Mouse (Mus musculus) telencephalon, adult 2 months (tissue): ENCODE data around the gene Mettl8.

Source experiments
- DNase-seq: peaks from one replicate; pipeline ENCODE4 v3.0.0-alpha.2; 2011; ENCODE audit warnings: low read depth, low spot score

Mettl8 gene

DNA sequence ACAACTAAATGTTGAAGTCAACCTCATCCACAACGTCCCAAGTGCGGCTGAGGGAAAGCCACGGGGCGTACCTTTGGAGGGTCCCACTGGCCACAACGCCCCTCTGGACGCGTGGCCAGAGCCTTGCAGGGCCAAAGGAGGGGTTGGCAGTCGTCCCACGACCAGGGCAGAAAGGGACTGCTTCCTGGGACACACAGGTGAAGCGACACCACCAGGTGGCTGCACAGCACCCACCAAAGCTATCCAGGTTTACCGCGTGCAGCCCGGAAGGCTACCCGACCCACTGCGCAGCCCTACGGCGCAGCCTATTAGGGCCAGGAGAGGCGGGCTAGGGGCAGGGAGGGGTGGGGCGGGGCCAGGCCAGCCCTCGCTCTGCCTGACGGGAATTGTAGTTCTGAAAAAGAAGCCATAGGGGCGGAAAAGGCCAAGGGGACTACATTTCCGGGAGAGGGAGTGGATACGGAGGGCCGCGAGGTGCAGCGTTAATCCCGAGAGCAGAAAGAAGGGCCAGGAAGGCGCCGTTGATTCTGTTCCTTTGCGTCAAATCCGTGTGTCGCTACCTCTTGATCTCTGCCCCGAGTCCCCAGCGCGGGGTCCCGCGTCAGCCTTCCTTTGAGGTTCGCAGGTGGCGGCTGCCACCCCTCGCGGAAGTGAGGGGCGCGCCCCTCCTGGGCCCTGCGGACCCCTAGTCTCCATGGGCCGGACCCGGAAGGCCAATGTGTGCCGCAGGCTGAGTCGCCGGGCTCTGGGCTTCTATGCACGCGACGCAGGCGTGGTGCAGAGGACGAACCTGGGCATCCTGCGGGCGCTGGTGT lies at the start of gene Mettl8, which contains the start of gene Dcaf17:
Mettl8 (minus strand) TSS at position 284 of the 815 bp plus-strand sequence.
Dcaf17 (plus strand) TSS at position 29 of the 815 bp plus-strand sequence.
- peak; percentile 96 for DNase-seq

DNA sequence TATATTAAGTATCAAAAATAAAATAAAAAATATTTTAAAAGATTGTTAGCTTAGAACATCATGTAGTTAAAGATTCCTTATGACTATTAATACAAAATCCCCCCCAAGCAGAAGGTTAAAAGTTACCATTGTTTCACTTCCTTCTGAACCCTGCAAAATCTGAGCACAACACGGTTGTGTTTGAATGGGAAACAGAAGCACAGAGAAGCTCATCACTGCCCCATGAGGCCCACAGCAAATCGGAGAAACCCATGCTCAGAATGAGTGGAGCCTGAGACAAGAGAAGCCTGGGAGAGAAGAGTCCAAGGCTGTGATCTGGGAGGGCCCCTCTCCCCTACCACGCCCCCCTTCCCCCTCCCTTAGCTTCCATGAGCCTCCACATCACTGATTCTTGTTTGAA lies 49.3 kb upstream of the Mettl8 start:
- no peak for DNase-seq

- DNase-seq: no peak
These were observed 47.9 kb upstream of the Mettl8 start for GRCm38 (mm10) chr2:71103292-71103680.

GRCm38 (mm10) chr2:71102621-71103291 lies 47.4 kb upstream of the Mettl8 start:
- DNase-seq: no peak

- DNase-seq: no peak
These were observed 40.8 kb upstream of the Mettl8 start for GRCm38 (mm10) chr2:71096170-71096569.

DNA sequence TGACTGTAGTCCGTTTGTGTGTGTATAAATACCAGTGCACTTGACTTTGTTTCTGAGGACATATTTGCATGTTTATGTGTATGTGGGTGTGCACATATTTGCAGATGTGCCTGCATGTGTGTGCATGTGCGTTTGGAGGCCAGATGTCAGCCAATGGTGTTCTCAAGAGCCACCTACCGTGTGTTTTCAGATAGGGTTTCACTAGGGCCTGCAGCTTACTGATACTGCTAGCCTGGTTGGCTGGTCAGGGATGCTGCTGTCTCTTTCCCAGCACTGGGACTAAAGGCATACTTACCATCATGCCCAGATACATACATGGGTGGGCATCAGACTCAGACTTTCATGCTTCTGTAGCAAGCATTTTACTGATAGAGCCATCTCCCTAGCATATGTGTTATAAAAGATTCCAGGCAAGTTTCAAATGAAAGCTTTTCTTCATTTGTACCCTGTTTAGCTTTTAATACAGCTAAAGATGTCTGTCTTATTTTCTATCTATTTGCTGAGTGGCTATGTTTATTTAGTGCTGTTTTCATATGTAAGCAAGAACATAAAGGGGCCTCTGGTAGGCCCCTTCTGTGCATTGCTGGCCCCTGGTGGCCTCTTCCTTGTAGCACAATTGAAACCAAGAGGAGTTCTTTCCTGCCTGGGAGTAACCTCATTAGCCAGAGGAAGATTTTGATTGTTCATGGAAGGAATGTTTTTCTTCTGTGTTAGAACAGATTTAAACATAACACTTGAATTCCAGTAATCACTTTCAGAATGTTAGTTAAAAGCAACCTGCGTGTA lies 35.5 kb upstream of the Mettl8 start:
- DNase-seq: no peak

DNA sequence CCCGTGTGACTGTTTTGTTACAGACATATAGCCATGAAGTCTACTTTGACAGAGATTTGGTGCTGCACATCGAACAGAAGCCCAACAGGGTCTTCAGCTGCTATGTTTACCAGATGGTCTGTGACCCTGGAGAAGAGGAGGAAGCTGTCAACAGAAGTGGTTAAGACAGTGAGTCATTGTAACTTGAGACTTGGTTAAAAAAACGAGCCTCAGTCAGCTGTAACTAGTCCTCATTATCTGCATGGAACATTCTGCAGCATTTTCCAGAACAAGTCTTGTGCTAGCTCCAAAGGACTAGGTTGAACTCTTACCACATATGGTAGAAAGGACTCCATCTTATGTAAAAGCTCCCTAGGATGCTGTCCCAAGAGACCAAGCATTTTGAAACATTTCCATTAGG lies 34.4 kb upstream of the Mettl8 start:
- no peak for DNase-seq

DNA sequence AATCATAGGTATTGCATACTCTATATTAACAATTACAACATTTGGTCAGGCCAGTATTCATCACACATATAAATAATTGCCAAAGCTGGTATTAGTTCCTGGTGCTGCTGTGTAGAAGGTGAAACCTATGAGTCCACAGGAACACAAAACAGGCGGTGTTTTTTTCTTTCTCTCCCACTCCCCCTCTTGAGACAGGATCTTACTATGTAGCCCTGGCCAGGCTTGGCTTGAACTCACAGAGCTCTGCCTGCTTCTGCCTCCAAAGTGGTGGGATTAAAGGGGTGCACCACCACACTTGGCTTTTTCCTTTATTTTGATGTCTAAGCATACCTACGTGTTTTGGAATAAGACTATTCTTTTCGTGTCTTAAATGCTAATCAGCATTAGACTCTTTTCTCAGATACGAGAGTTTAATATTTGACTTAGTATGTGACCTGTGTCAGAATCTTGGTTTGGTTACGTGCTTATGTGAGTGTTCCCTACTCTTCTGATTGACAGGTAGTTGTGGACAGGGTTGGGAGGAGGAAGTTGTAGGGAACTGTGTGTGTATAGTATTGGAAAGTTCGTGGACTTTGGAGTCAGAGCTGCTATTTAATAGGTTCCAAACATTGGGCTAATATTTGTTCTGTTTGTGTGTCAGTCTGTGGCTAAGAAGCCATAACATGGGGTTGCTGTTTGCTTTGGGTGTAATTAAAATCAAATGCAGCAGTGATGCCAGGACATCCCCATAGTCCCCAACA lies 28.2 kb upstream of the Mettl8 start:
- no peak for DNase-seq

DNA sequence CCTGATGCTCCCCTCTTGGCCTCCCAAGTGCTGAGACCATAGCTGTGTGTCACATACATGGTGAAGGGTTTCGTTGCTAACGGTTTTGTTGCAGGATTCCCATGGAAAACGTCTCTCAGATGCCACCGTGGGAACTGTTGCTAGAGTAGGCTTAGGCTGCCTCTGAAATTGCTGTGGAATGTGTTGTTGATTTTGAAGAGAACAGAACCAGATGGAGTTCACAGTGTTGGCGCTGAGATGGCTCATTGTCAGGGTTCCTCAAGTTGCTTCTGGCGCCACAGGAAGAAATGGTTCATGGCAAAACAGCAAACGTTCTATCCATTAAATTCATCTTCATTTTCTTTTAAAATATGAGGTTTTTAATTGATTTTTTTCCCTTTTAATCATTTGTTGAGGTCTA lies 27.0 kb upstream of the Mettl8 start:
- DNase-seq: peak; percentile 40

DNA sequence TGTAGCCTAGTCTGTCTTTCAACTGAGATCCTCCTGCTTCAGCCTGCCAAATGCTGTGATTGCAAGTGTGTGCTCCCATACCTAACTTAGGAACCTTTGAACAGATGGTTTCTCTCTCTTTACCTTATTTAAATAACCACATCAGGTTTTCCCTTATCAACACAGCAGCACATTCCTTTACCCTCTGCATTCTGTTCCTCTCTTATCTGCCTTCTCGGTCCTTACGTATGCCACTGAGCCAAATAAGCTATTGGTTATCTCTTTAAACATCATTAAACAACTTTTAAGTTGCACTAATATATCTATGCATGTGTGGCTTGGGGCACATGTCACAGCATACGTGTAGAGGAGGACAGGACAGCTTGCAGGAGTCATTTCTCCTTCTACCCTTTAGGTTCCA lies 18.4 kb upstream of the Mettl8 start:
- no peak for DNase-seq

- DNase-seq: no peak
These were observed 17.9 kb upstream of the Mettl8 start for GRCm38 (mm10) chr2:71073330-71073729.

GRCm38 (mm10) chr2:71071601-71072000 lies 16.2 kb upstream of the Mettl8 start:
- no peak for DNase-seq

- DNase-seq: no peak
These were observed 892 bp upstream of the Mettl8 start for GRCm38 (mm10) chr2:71056115-71056835.

DNA sequence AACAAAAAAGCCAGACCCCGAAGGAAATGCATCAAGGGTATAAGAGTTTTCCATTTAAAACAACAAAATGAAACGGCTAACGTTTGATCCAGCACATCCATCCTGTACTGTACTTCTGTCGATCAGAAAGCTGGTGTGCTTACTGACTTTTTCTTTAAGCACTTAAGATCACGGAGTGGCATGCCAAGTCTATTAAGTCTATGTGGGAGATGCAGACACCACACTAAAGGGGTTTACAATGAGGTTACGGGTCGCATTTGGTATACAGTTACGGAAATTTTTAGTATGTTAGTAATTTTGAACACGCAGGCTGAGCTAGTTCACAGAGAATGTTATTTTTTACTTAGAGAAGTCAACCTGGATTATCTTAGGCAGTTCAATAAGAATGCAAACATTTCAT lies 667 bp downstream of the Mettl8 start:
- DNase-seq: no peak

DNA sequence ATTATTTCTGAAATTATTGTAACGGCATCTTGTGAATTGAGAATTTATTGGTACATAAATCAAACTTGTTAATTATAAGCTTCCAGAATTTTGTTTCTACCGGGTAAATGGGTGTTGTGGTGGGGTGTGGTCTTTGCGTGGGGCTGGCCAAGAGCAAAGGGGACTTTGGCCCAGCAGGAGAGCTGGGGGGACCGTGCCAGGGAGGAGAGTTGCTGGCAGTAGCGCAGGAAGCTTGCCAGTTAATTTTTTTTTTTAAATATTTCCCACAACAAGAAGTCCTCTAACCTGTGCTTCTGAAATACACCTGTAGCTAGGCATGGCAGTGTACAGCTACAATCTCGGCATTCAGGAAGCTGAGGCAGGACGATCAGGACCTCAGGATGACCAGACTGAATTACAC lies 4.9 kb downstream of the Mettl8 start:
- no peak for DNase-seq

- no peak for DNase-seq
These were observed 6.5 kb downstream of the Mettl8 start for GRCm38 (mm10) chr2:71048896-71049295.

GRCm38 (mm10) chr2:71046751-71047320 lies 8.5 kb downstream of the Mettl8 start:
- no peak for DNase-seq

GRCm38 (mm10) chr2:71046151-71046550 lies 9.2 kb downstream of the Mettl8 start:
- no peak for DNase-seq

DNA sequence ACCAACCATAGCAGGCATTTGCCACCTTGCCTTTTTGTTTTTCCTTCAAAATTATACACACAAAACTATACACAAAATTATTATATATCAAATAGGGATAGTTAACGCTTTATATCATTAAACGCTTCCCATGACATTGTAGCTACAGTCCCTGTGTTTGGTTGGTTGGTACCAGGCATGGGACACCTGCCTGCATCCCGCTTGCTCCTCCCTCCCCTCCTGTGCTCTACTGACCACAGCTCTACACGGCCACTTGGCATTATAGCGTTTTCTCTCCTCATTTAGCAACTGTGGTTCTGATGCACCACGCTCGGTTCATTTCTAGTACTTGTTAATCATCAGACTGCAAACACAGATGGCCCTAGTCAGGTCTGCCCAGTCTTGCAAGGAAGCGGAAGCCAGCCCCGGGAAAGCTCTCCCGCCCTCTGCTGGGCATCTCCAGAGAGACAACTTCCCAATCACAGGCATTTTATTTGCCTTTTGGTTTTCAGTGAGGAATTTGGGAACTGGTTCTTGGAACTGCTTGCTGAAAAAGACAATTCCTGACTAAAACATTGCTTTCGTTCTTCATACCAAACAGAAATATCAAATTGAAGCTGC lies 15.8 kb downstream of the Mettl8 start:
- peak; percentile 77 for DNase-seq

DNA sequence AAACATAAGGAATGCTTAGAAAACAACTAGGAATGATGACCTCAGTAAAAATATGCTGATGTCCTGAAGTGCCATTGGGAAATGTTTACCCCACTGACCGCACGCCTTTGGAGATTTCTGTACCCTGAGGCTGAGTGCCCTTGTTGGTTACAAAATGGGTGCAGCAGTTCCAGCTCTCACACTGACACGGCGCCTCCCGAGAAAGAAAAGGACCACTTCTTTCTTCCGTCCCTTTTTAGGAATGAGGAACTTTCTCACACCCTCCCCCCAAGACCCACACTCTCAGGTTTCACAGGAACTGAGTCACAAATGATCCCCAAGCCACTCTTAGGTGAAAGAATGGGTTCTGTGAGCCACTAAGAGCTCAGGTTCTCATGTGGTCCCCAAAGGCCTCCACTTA lies 17.9 kb downstream of the Mettl8 start:
- DNase-seq: no peak
